Mouse (Mus musculus): ENCODE results near the gene Scamp2. TPM values are rescaled to one million over a fixed set of nuclear protein-coding genes. Genes with fewer than 3 reads are reported as not detected.

The Scamp2 gene
- total and polyA plus RNA-seq, 2 experiments from 2014 or later = 47.4 to 53.1 TPM

DNA sequence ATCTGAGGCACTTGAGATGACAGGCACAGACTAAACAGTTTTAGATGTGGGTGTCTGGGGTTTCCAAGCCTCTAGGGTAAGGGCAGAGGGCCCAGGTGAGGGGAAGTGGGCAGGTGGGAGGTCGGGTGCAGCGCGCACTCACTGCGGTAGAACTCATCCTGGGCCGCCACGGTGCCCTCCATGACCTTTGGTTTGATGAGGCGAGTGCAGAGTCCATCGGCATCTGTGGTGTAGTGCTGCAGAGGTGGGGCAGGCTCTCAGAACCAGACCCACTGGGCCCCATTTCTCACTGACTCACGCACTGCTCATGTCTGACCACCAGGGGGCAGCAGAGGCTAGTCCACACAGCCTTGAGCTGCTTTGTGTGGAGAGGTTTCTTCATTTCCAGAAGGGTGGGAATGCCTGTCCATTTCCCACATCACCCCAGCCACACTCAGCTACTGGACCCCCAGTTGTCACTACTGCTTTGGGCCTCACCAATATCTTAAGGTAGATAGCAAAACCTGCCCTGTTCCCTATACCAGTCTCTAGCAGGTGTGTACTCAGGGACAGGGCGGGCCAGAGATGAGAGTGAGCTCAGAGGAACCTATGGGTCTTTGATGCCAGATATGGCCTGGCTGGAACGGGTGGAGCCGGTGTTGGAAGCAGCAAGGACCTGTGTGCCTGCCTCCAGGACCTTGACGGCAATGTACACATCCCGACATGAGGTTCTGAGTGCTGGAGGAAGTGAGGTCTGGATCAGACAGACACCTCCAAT lies 68.6 kb downstream of the Scamp2 start:
- Histone ChIP-seq H3K4me1 (ENCODE audit: insufficient read depth, low read length) (no peaks in the 10 kb centered on the region; the same call in 1 of the 2 replicates), H3K4me3 (ENCODE audit: low read length) (no peak overlapping the region), H3K36me3 (ENCODE audit: insufficient read depth, low read length) (peaks cover 64% of the 10 kb centered on the region), H3K4me2 (ENCODE audit: low read depth, low read length) (no peak overlapping the region), H3K27me3 (ENCODE audit: insufficient read depth, low read length) (no peaks in the 10 kb centered on the region), H3K9ac (replicated peaks; ENCODE audit: low read length) (no peak overlapping the region), H3K27ac (peak overlapping the region; percentile 27; the same call in 1 of the 2 replicates), H3K9me3 (ENCODE audit: low read length) (no peaks in the 10 kb centered on the region)
- TF ChIP-seq CTCF (IDR thresholded peaks at IDR 0.05; ENCODE audit: low read depth) = peak; percentile 99
- peak; percentile 84 for DNase-seq (ENCODE audit: low spot score)
- ATAC-seq = peak; percentile 80
- 73% methylated on average over 14 of the region's 14 CpGs for WGBS

DNA sequence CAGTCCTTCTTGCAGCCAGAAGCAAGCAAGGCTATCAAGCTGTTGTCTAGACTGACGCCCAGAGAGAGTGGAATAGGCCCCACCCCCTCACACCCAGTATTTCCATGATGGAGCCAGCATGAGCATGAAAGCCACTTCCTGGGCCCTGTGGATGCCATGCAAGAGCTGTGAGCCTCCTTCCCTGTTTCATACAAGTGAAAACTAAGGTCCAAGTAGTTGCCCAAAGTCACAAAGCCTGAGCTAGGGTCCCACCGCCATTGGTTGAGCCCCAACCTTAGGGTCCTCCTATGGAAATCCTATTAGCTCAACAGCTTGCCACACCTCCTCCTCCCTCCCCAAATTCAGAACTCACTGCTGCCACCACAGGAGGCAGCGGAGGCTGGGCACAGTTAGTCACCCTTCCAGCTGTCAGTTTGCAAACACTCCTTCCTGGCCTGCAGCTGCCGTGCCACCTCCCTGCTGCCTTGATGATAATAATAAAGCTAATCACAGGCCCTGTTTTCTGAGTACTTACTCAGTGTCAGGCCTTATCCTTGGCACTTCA lies 72.8 kb downstream of the Scamp2 start:
- Histone ChIP-seq H3K9me3 (ENCODE audit: low read length) (no peaks in the 10 kb centered on the region), H3K27me3 (ENCODE audit: insufficient read depth, low read length) (no peaks in the 10 kb centered on the region), H3K9ac (replicated peaks; ENCODE audit: low read length) (no peak overlapping the region), H3K4me2 (ENCODE audit: low read depth, low read length) (no peak overlapping the region), H3K4me1 (ENCODE audit: insufficient read depth, low read length) (peaks cover 15% of the 10 kb centered on the region), H3K27ac (no peak overlapping the region), H3K36me3 (ENCODE audit: insufficient read depth, low read length) (peaks cover 29% of the 10 kb centered on the region), H3K4me3 (ENCODE audit: low read length) (no peak overlapping the region)
- peak; percentile 44 for DNase-seq (ENCODE audit: low spot score)
- TF ChIP-seq CTCF (IDR thresholded peaks at IDR 0.05; ENCODE audit: low read depth) = peak; percentile 31
- no peak for ATAC-seq
- 32% methylated on average over 4 of the region's 4 CpGs for WGBS

DNA sequence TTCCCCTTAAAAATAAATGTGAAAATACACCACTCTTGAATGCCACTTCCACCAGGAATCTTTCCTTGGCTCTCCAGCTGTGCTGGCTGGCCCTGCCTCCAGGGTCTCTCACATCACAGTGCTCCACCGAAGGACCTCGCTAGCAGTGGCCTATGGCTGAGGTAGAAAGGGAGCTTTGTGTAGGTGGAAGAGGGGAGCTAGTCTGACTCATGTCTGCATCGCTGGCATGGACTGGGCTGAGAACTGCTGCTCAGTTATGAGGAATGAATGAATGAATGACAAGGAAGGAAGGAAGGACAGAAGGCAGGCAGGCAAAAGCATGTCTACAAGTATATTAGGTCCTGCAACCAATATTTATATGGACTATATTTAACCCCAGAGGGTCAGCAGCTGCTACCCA lies 76.5 kb downstream of the Scamp2 start:
- H3K4me3 ChIP-seq (ENCODE audit: low read length) = no peak overlapping the region
- H3K4me2 ChIP-seq (ENCODE audit: low read depth, low read length) = peak overlapping the region; percentile 5; the same call in 1 of the 2 replicates
- H3K36me3 ChIP-seq (ENCODE audit: insufficient read depth, low read length) = 0 out of 2 replicates have a peak, but pooled peaks cover 4% of the 10 kb centered on the region
- no peak for ATAC-seq
- no peak for DNase-seq (ENCODE audit: low spot score)
- no peak overlapping the region for H3K9ac ChIP-seq (replicated peaks; ENCODE audit: low read length)
- no peaks in the 10 kb centered on the region for H3K27me3 ChIP-seq (ENCODE audit: insufficient read depth, low read length)
- peak overlapping the region; percentile 62; the same call in 1 of the 2 replicates for H3K27ac ChIP-seq
- TF ChIP-seq CTCF (IDR thresholded peaks at IDR 0.05; ENCODE audit: low read depth) = no peak
- peaks cover 37% of the 10 kb centered on the region for H3K4me1 ChIP-seq (ENCODE audit: insufficient read depth, low read length)
- WGBS = 51% methylated on average over 3 of the region's 3 CpGs
- no peaks in the 10 kb centered on the region for H3K9me3 ChIP-seq (ENCODE audit: low read length)

DNA sequence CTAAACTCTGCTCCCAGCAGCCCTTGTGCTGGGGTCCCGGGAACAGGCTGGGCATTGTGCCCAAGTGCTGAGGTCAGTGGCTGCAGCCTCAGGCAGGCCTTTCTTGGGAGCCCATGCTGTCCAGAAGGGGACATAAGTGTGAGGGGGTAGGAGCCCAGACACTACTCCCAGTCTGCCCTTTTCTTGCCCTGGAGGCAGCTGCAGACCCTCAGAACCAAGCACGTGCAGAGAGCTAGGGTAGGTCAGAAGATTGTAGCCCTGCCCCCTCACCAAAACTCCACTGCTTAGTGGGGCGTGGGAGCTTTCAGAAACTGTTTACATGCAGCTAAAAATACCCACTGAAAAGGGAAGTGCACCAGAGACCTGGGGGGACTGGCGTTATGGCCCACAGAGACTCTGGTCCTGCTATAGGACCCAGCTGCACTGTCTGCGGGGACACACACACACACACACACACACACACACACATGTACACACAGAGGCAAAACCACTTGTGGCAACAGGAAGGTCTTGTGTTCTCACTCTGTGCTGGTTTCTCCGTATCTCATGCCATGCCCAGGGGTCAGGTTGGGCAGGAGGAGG lies 77.1 kb downstream of the Scamp2 start:
- H3K4me3 ChIP-seq (ENCODE audit: low read length) = no peak overlapping the region
- DNase-seq (ENCODE audit: low spot score) (peak; percentile 72), ATAC-seq (peak; percentile 41)
- peak overlapping the region; percentile 62 for H3K27ac ChIP-seq
- 0 out of 2 replicates have a peak, but pooled peaks cover 4% of the 10 kb centered on the region for H3K36me3 ChIP-seq (ENCODE audit: insufficient read depth, low read length)
- H3K9ac ChIP-seq (replicated peaks; ENCODE audit: low read length) = 0 out of 2 replicates have a peak overlapping the region, but pooled peaks have one; percentile 17
- TF ChIP-seq CTCF (IDR thresholded peaks at IDR 0.05; ENCODE audit: low read depth) = no peak
- 40% methylated on average over 6 of the region's 6 CpGs for WGBS
- H3K4me1 ChIP-seq (ENCODE audit: insufficient read depth, low read length) = peaks cover 41% of the 10 kb centered on the region
- no peaks in the 10 kb centered on the region for H3K9me3 ChIP-seq (ENCODE audit: low read length)
- H3K27me3 ChIP-seq (ENCODE audit: insufficient read depth, low read length) = no peaks in the 10 kb centered on the region
- H3K4me2 ChIP-seq (ENCODE audit: low read depth, low read length) = peak overlapping the region; percentile 5; the same call in 1 of the 2 replicates

Other genes with a start within 250 kb of the Scamp2 start
- 16.6 and 25.8 TPM in 2 replicates for gene Ppcdc, start 120.8 kb upstream of the Scamp2 start, total RNA-seq (2014; rRNA removed)
- 16.5 and 19.3 TPM in 2 replicates for gene Ppcdc, start 120.8 kb upstream of the Scamp2 start, polyA plus RNA-seq (2015; fragmentation: Nextera tagmentation; extraction: Ambion mirVana)
- gene Scamp5, start 92.9 kb upstream of the Scamp2 start, total RNA-seq (2014; rRNA removed) = 366 and 375 TPM in 2 replicates
- gene Scamp5, start 92.9 kb upstream of the Scamp2 start, polyA plus RNA-seq (2015; fragmentation: Nextera tagmentation; extraction: Ambion mirVana) = 154 and 163 TPM in 2 replicates
- gene Rpp25, start 56.9 kb upstream of the Scamp2 start, total RNA-seq (2014; rRNA removed) = 11.7 and 19.6 TPM in 2 replicates
- 15.2 and 17.0 TPM in 2 replicates for gene Rpp25, start 56.9 kb upstream of the Scamp2 start, polyA plus RNA-seq (2015; fragmentation: Nextera tagmentation; extraction: Ambion mirVana)
- gene Cox5a, start 39.7 kb upstream of the Scamp2 start, total RNA-seq (2014; rRNA removed) = 212 and 237 TPM in 2 replicates
- 1,238 and 1,244 TPM in 2 replicates for gene Cox5a, start 39.7 kb upstream of the Scamp2 start, polyA plus RNA-seq (2015; fragmentation: Nextera tagmentation; extraction: Ambion mirVana)
- gene Fam219b, start 23.4 kb upstream of the Scamp2 start, total RNA-seq (2014; rRNA removed) = 14.6 and 21.5 TPM in 2 replicates
- gene Fam219b, start 23.4 kb upstream of the Scamp2 start, polyA plus RNA-seq (2015; fragmentation: Nextera tagmentation; extraction: Ambion mirVana) = 22.2 and 23.2 TPM in 2 replicates
- gene Mpi, start 8.2 kb upstream of the Scamp2 start, total RNA-seq (2014; rRNA removed) = 67.9 and 78.6 TPM in 2 replicates
- gene Mpi, start 8.2 kb upstream of the Scamp2 start, polyA plus RNA-seq (2015; fragmentation: Nextera tagmentation; extraction: Ambion mirVana) = 61.5 and 64.6 TPM in 2 replicates
- gene Ulk3, start 28.5 kb downstream of the Scamp2 start, total RNA-seq (2014; rRNA removed) = 21.1 and 27.3 TPM in 2 replicates
- gene Ulk3, start 28.5 kb downstream of the Scamp2 start, polyA plus RNA-seq (2015; fragmentation: Nextera tagmentation; extraction: Ambion mirVana) = 18.5 and 21.0 TPM in 2 replicates
- 0.10 TPM in 1 of 2 replicates, not detected in the other for gene Cplx3, start 45.3 kb downstream of the Scamp2 start, total RNA-seq (2014; rRNA removed)
- 0.79 and 1.2 TPM in 2 replicates for gene Cplx3, start 45.3 kb downstream of the Scamp2 start, polyA plus RNA-seq (2015; fragmentation: Nextera tagmentation; extraction: Ambion mirVana)
- gene Lman1l, start 59.8 kb downstream of the Scamp2 start, total RNA-seq (2014; rRNA removed) = not detected in 2 replicates
- gene Lman1l, start 59.8 kb downstream of the Scamp2 start, polyA plus RNA-seq (2015; fragmentation: Nextera tagmentation; extraction: Ambion mirVana) = not detected in 2 replicates
- gene Csk, start 92.7 kb downstream of the Scamp2 start, total RNA-seq (2014; rRNA removed) = 128 and 129 TPM in 2 replicates
- 39.4 and 44.4 TPM in 2 replicates for gene Csk, start 92.7 kb downstream of the Scamp2 start, polyA plus RNA-seq (2015; fragmentation: Nextera tagmentation; extraction: Ambion mirVana)
- not detected in 2 replicates for gene Cyp1a2, start 122.8 kb downstream of the Scamp2 start, total RNA-seq (2014; rRNA removed)
- not detected in 2 replicates for gene Cyp1a2, start 122.8 kb downstream of the Scamp2 start, polyA plus RNA-seq (2015; fragmentation: Nextera tagmentation; extraction: Ambion mirVana)
- gene Cyp1a1, start 127.0 kb downstream of the Scamp2 start, total RNA-seq (2014; rRNA removed) = 0.05 and 0.07 TPM in 2 replicates
- gene Cyp1a1, start 127.0 kb downstream of the Scamp2 start, polyA plus RNA-seq (2015; fragmentation: Nextera tagmentation; extraction: Ambion mirVana) = 0.10 and 0.24 TPM in 2 replicates
- 10.2 and 10.3 TPM in 2 replicates for gene Edc3, start 147.6 kb downstream of the Scamp2 start, total RNA-seq (2014; rRNA removed)
- 23.2 and 25.4 TPM in 2 replicates for gene Edc3, start 147.6 kb downstream of the Scamp2 start, polyA plus RNA-seq (2015; fragmentation: Nextera tagmentation; extraction: Ambion mirVana)
- gene Clk3, start 204.9 kb downstream of the Scamp2 start, total RNA-seq (2014; rRNA removed) = 76.3 and 83.7 TPM in 2 replicates
- 48.8 and 52.7 TPM in 2 replicates for gene Clk3, start 204.9 kb downstream of the Scamp2 start, polyA plus RNA-seq (2015; fragmentation: Nextera tagmentation; extraction: Ambion mirVana)